Mouse (Mus musculus) liver, embryonic 16.5 days (tissue): ENCODE results near the gene Mrvi1. TPM values are rescaled to one million over a fixed set of nuclear protein-coding genes. Genes with fewer than 3 reads are reported as not detected.
"Not testable (repeated sequence)": the region's sequence is repeated elsewhere in the genome, so short reads cannot be mapped to it uniquely, and the experiment has no call there.

ENCODE experiments used
- ATAC-seq: fragments of 200-750 bp; cut with Nextera tagmentation; 2 replicates; pipeline ENCODE4 v1.8.0; 2017; ENCODE audit warnings: low read depth, mild to moderate bottlenecking, moderate number of reproducible peaks, moderate library complexity
- H3K27ac ChIP-seq: fragments of 300-500 bp; sonication (generic); 2 replicates; pipeline ENCODE4 v1.5.1; 2014; ENCODE audit warnings: mild to moderate bottlenecking, low read length
- H3K27me3 ChIP-seq: fragments of 300-500 bp; sonication (generic); 2 replicates; pipeline ENCODE4 v1.6.1; 2014; ENCODE audit warnings: low read depth, low read length, mixed read lengths; ENCODE audit not compliant: control insufficient read depth, insufficient read depth
- H3K36me3 ChIP-seq: fragments of 300-500 bp; sonication (generic); 2 replicates; pipeline ENCODE4 v1.6.1; 2014; ENCODE audit warnings: mild to moderate bottlenecking; ENCODE audit not compliant: control insufficient read depth, insufficient read depth
- H3K4me1 ChIP-seq: fragments of 300-500 bp; sonication (generic); 2 replicates; pipeline ENCODE4 v1.6.1; 2014; ENCODE audit warnings: low read depth, low read length, mixed read lengths; ENCODE audit not compliant: control insufficient read depth
- H3K4me2 ChIP-seq: fragments of 300-500 bp; sonication (generic); 2 replicates; pipeline ENCODE4 v1.6.1; 2014; ENCODE audit warnings: low read depth, low read length, mixed read lengths
- H3K4me3 ChIP-seq: fragments of 300-500 bp; sonication (generic); 2 replicates; pipeline ENCODE4 v1.5.1; 2014; ENCODE audit warnings: low read depth, mild to moderate bottlenecking, low read length
- H3K9ac ChIP-seq: fragments of 300-500 bp; sonication (generic); 2 replicates; pipeline ENCODE4 v1.6.1; 2014; ENCODE audit warnings: low read depth, low read length
- H3K9me3 ChIP-seq: fragments of 300-500 bp; sonication (generic); replicated peaks from 2 replicates; pipeline ENCODE4 v1.6.1; 2016; ENCODE audit warnings: low read length; ENCODE audit not compliant: control insufficient read depth
- WGBS: fragments of 180-500 bp; shearing (Covaris S2); extraction: QIAGEN DNeasy Blood & Tissue Kit; methylation state at CpG from one replicate; pipeline ENCODE4 v1.1.7; 2014; ENCODE audit not compliant: insufficient replicate concordance; 5-methylcytosine and 5-hydroxymethylcytosine counted together
- polyA plus RNA-seq: library from polyadenylated mRNA; unstranded; fragments of >200 nt; fragmentation: Nextera tagmentation; extraction: Ambion mirVana; gene quantifications from 2 replicates; pipeline ENCODE4 v1.2.1, GENCODE M21; 2015

Gene Mrvi1
- polyA plus RNA-seq, 1 experiment from 2014 or later: 4.3 TPM

DNA sequence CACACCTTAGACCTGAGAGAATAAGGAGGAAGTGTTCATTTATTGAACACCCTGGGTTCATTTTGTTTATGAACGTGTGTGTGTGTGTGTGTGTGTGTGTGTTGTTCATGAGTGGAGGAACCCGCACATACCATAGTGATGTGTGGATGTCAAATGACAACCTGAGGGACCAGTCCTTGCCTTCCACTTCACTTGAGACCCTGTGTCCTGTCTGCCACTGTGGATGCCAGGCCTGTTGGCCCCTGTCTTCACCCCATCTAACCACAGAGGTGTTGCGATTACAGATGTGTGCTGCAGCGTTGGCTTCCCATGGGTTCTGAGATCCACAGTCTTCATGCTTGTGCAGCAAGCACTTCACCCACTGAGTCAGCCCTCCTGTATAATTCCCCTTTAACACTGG lies 68.5 kb downstream of the Mrvi1 start:
- Histone ChIP-seq H3K27me3 (no peaks in the 10 kb centered on the region), H3K4me2 (peak overlapping the region; percentile 58; the same call in 1 of the 2 replicates), H3K9me3 (no peaks in the 10 kb centered on the region), H3K4me3 (no peak overlapping the region), H3K36me3 (no peaks in the 10 kb centered on the region), H3K4me1 (peaks cover 28% of the 10 kb centered on the region), H3K27ac (peak overlapping the region; percentile 58; the same call in 1 of the 2 replicates), H3K9ac (0 out of 2 replicates have a peak overlapping the region, but pooled peaks have one; percentile 11)
- 84% methylated on average over 4 of the region's 4 CpGs for WGBS
- no peak for ATAC-seq

DNA sequence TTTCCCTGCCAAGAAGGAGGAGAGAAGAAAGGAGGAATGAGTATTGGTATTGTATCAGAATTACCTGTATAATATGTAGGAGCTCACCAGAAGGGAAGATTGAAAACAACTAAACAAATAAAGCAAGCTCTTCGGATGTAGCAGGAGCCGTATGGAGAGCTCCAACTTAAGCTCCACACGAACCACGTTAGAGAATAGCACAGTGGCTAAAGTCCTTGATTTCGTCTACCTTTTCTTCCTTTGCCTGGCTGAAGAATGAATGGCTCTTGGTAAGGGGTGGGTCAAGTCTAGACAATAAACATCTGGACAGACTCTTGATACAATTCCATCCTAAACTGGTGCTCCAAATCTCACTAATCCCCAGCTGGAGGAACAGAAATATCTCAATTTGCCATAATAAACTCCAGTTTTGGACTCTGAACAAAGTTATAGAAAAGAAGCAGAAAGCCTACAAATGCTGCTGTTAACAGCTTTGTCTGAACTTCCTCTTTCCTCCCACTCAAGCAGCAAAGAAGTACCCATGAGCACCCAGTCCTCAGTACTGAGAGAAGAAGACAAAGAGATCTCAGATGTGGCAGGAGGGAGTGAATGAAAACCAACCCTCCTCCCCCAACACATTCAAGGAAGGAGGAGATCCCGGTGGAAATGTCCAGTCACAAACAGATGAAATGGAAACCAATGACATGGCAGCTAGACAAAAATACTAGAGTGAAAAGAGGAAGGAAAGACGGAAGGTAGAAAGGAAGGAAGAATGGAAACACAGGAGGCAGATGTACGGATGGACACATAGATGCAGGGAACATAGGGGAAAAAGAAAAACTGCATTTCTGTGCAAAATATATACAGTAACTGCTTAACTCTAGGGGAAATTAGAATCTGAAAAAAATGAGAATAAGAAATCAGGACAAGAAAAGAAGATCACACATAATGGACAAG lies 73.8 kb downstream of the Mrvi1 start:
- 48% methylated on average over 8 of the region's 8 CpGs for WGBS
- H3K27me3 ChIP-seq: no peaks in the 10 kb centered on the region

DNA sequence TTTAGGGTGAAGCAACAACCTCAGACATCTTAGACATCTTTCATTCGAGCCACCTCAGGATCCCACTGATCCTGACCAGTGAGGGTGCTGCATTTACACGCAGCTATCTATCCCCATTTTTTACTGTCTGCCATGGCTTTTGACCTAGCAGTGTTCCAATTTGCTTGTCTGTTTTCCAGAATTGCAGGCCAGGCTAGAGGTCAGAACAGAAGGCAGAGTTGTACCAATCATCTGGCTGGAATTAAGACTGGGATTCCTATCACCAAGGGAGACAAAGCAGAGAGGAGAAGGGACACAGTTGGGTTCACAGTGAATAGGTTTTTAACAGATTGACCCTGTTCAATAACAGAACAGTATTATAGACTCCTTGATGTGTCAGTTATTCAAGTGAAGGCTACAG lies 75.7 kb downstream of the Mrvi1 start:
- H3K4me2 ChIP-seq: no peak overlapping the region
- no peak overlapping the region for H3K9ac ChIP-seq
- H3K9me3 ChIP-seq: no peaks in the 10 kb centered on the region
- H3K36me3 ChIP-seq: no peaks in the 10 kb centered on the region
- no peak for ATAC-seq
- peaks cover 12% of the 10 kb centered on the region for H3K4me1 ChIP-seq
- no peak overlapping the region for H3K4me3 ChIP-seq
- 69% methylated on average over 2 of the region's 2 CpGs for WGBS
- no peaks in the 10 kb centered on the region for H3K27me3 ChIP-seq
- H3K27ac ChIP-seq: no peak overlapping the region

More for the DNA sequence above, 73.8 kb downstream of the Mrvi1 start:
- H3K4me1 ChIP-seq: peaks cover 4% of the 10 kb centered on the region
- no peak overlapping the region for H3K4me3 ChIP-seq
- H3K4me2 ChIP-seq: no peak overlapping the region
- H3K27ac ChIP-seq: no peak overlapping the region
- ATAC-seq: no peak
- H3K9ac ChIP-seq: no peak overlapping the region
- H3K9me3 ChIP-seq: no peaks in the 10 kb centered on the region
- H3K36me3 ChIP-seq: no peaks in the 10 kb centered on the region

DNA sequence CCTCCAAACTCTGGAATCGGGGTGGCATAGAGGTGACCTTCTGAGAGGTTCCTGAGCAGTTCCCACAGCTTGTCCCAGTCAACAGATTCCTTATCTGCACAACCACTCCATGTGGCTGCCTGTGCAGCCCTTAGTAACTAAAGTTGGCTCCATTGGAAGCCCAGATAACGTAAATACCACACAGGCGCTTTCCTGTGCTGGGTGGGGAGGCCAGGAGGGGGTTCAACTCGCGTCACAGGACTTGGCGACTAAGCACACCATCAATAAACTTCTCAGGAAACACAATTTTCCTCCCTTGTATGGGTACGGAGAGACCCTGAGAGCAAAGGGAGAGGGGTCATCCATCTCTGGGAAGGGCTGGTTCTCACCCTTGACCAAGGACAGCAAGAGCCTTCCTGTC lies 79.0 kb downstream of the Mrvi1 start:
- ATAC-seq: peak; percentile 96
- Histone ChIP-seq H3K9ac (peak overlapping the region; percentile 23), H3K4me3 (no peak overlapping the region), H3K27me3 (no peaks in the 10 kb centered on the region), H3K4me1 (peaks cover 12% of the 10 kb centered on the region), H3K9me3 (no peaks in the 10 kb centered on the region), H3K27ac (peak overlapping the region; percentile 51), H3K36me3 (no peaks in the 10 kb centered on the region), H3K4me2 (peak overlapping the region; percentile 38)
- WGBS: 29% methylated on average over 7 of the region's 7 CpGs

DNA sequence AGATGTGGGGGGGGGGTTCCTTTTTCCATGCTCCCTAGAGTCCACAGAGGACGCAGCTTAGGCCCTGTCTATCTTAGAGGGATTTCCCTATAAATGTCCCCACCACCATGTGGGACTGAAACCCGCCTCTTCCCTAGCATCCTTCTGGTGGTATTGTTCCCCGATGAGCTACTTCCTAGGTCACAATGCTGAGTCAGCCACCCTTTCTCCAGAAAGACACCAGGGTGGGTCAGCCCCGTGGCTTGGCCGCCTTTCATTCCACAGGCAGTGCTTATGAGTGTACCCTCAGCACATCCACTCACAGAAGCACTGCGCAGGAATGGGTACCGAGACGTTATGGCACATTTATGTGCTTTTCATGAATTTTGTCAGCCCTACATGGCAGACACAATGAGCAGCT lies 85.1 kb downstream of the Mrvi1 start:
- H3K4me2 ChIP-seq: no peak overlapping the region
- no peak overlapping the region for H3K4me3 ChIP-seq
- no peak overlapping the region for H3K9ac ChIP-seq
- peaks cover 6% of the 10 kb centered on the region for H3K4me1 ChIP-seq
- H3K36me3 ChIP-seq: no peaks in the 10 kb centered on the region
- no peaks in the 10 kb centered on the region for H3K9me3 ChIP-seq
- no peaks in the 10 kb centered on the region for H3K27me3 ChIP-seq
- H3K27ac ChIP-seq: no peak overlapping the region
- ATAC-seq: no peak
- 72% methylated on average over 8 of the region's 8 CpGs for WGBS

DNA sequence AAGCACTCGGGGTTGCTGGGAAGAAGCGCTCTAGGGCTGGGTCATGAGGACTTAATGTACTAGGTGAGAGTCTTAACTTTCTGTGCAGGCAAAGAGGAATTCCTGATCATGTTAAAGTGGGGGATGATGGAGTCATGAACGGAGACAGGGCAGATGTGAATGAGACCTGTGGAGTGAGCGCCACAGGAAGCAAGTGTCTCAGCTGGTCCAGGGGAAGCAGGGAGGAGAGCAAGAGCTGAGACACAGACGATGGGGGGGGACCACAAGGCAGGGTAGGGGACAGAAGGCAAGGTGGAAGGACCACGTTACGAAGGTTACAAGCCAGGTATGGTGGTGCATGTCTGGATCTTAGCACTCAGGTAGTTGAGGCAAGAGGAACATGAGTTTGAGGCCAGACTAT lies 85.8 kb downstream of the Mrvi1 start:
- Histone ChIP-seq H3K9ac (no peak overlapping the region), H3K27ac (no peak overlapping the region), H3K4me2 (no peak overlapping the region), H3K9me3 (no peaks in the 10 kb centered on the region), H3K4me1 (peaks cover 10% of the 10 kb centered on the region), H3K27me3 (no peaks in the 10 kb centered on the region), H3K4me3 (no peak overlapping the region), H3K36me3 (no peaks in the 10 kb centered on the region)
- WGBS: 78% methylated on average over 7 of the region's 7 CpGs
- no peak for ATAC-seq

DNA sequence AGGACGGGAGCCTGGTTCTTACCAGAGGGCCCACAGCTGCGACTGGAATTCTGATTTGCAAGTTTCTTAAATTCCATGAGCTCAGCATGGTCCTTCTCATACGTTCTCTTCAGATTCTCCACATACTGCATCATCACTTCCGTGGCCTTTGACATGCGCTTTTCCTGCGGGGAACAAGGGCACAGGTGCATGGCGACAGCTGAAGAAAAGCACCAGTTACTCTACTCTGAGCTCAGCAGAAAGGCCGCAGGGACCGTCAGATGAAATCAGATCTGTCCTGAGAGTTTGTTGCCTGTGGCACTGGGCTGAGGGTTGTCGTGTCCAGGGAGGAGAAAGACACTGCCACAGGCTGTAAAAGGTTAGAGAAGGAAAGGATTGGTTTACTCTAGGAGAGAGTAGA lies 86.5 kb downstream of the Mrvi1 start:
- H3K27ac ChIP-seq, H3K9me3 ChIP-seq, H3K4me3 ChIP-seq, H3K27me3 ChIP-seq, H3K4me2 ChIP-seq, H3K9ac ChIP-seq, H3K36me3 ChIP-seq, ATAC-seq: not testable (repeated sequence)
- 85% methylated on average over 10 of the region's 10 CpGs for WGBS
- H3K4me1 ChIP-seq: peaks cover 13% of the 10 kb centered on the region

DNA sequence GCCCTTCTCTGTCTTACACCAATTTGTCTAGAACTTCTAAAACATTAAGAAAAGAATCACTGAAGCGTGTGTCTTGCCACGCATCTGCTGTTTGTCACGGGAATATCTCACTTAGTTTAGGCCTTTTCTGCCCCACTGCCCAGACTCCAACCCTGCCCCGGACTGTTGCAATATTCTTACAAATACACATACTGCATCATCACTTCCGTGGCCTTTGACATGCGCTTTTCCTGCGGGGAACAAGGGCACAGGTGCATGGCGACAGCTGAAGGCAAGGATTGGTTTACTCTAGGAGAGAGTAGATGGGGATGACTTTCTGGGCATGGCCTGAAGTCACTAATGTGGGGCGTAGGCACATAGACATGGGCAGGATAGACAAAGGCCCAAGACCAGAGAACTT lies 87.6 kb downstream of the Mrvi1 start:
- Histone ChIP-seq H3K27ac (0 out of 2 replicates have a peak overlapping the region, but pooled peaks have one; percentile 10), H3K9ac (no peak overlapping the region), H3K4me1 (peaks cover 13% of the 10 kb centered on the region), H3K4me2 (no peak overlapping the region), H3K4me3 (no peak overlapping the region), H3K36me3 (no peaks in the 10 kb centered on the region), H3K9me3 (no peaks in the 10 kb centered on the region), H3K27me3 (no peaks in the 10 kb centered on the region)
- ATAC-seq: peak; percentile 49; the same call in 1 of the 2 replicates
- 68% methylated on average over 9 of the region's 9 CpGs for WGBS

DNA sequence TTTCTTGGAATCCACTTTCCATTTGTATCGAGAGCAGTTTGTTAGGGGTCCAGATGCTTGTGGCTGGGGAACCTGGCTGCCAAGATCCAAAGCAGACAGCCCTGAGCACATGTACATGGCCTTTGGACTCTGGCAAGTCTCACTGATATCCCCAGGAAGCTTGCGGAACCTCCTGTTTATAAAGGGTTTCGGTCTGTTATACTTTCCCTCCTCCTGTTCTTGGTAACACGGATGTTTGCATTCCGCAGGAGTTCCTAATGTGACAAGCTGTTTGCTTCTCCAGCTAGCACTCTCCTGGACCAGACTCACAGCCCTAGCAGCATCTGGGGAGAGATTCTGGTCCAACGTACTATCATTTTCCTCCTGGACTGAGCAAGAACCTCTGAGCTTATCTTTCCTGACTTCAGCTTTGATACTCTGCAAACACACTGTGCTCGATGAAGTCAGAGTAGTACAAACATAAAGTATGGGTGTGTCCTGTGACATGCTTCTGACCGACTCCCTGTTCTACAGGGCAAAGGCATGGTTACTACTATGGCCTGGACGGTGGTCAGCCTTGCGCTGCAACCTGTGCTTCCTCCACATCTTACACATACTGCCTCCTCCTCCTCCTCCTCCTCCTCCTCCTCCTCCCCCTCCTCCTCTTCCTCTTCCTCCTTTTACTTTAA lies 88.2 kb downstream of the Mrvi1 start:
- 44% methylated on average over 10 of the region's 10 CpGs for WGBS
- Histone ChIP-seq H3K9ac (no peak overlapping the region), H3K4me1 (peaks cover 13% of the 10 kb centered on the region), H3K4me2 (no peak overlapping the region; the same call in 1 of the 2 replicates), H3K9me3 (no peaks in the 10 kb centered on the region), H3K36me3 (no peaks in the 10 kb centered on the region), H3K27me3 (no peaks in the 10 kb centered on the region), H3K4me3 (no peak overlapping the region), H3K27ac (peak overlapping the region; percentile 60)
- ATAC-seq: peak; percentile 77
